Mouse (Mus musculus): ENCODE data around the gene Ttyh3. TPM values are rescaled to one million over a fixed set of nuclear protein-coding genes. Genes with fewer than 3 reads are reported as not detected.

Ttyh3 gene
- polyA plus RNA-seq, 1 experiment: 72.5 TPM

DNA sequence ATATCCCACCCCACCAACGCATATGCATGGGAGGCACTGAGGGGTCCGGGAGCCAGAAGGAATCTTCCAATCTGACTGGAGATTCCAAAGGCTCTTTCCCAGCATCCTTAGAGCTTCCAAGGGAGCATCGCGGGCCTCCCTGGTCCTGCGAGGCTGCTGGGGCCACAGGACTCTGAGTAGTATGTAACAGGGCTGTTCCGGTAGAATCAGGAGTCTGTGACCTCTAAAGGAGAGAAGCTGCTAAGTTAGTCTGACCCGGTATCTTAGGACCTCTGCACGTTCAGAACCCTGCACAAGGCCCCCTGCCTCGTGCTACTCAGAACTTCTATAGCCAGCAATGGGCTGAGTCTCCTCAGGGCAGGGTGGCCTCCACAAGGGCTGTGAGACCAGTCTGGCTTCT, 69.6 kb downstream of the Ttyh3 start:
- 75% methylated on average over 9 of the region's 9 CpGs for WGBS
- Histone ChIP-seq H3K4me1 (ENCODE audit: control insufficient read depth, insufficient read depth, insufficient read length, low read length) (peaks cover 4% of the 10 kb centered on the region; the same call in 1 of the 2 replicates), H3K27ac (ENCODE audit: insufficient read depth, low read depth, low read length) (no peak overlapping the region), H3K4me3 (ENCODE audit: low read depth, low read length) (no peak overlapping the region), H3K36me3 (ENCODE audit: control insufficient read depth, insufficient read depth, low read length) (no peaks in the 10 kb centered on the region), H3K27me3 (ENCODE audit: control insufficient read depth, insufficient read depth, low read length) (no peaks in the 10 kb centered on the region)
- TF ChIP-seq POLR2A (IDR thresholded peaks at IDR 0.05; ENCODE audit: low read depth, low read length): no peak

DNA sequence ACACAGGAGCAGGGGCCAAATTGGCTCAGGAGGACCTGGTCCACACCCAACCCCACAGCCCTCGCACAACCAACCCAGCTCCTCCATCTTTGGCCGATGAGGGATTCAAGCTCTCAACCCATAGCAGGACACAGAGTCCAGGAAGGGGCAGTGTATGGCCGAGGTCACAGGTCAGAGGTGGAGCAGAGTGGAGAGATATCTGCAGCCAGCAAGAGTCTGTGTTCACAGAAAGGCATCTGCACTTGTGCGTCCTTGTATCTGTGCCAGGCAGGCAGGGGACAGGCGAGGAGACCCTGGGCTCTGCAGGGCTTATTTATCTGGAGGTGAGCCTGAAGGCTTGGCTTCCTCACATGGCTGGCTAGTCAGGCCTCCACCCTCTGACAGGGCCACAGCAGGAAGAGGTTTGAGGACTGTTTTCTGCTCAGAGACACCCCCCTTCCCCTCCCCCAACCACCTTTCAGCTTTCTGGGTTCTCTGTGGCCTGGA, 73.4 kb downstream of the Ttyh3 start:
- Histone ChIP-seq H3K4me3 (ENCODE audit: low read depth, low read length) (no peak overlapping the region), H3K36me3 (ENCODE audit: control insufficient read depth, insufficient read depth, low read length) (no peaks in the 10 kb centered on the region), H3K27ac (ENCODE audit: insufficient read depth, low read depth, low read length) (no peak overlapping the region), H3K4me1 (ENCODE audit: control insufficient read depth, insufficient read depth, insufficient read length, low read length) (peaks cover 4% of the 10 kb centered on the region; the same call in 1 of the 2 replicates), H3K27me3 (ENCODE audit: control insufficient read depth, insufficient read depth, low read length) (no peaks in the 10 kb centered on the region)
- 57% methylated on average over 5 of the region's 5 CpGs for WGBS
- TF ChIP-seq POLR2A (IDR thresholded peaks at IDR 0.05; ENCODE audit: low read depth, low read length): no peak
- TF ChIP-seq CTCF (IDR thresholded peaks at IDR 0.05; ENCODE audit: extremely low read depth, insufficient read length, insufficient replicate concordance, low read depth, low read length): no peak

DNA sequence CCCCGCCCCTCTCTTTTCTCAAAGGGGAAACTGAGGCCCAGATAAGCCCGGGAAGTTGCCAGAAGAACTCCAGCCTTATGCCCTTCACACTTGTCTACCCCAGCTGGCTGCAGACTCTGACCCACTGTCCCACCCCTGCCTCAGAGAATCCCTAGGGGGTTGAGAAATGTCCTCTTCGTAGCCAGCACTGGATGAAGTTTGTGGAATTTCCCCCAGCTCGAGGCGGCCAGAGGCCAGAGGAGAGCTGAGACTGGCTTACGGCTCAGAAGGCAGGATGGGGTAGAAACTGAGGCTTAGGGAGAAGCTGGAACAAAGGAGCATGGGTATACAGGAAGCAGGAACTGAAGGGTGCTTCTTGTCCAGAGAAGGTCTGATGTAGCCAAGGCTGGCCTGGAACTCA, 76.2 kb downstream of the Ttyh3 start:
- WGBS: 76% methylated on average over 6 of the region's 6 CpGs
- H3K4me1 ChIP-seq (ENCODE audit: control insufficient read depth, insufficient read depth, insufficient read length, low read length): peaks cover 4% of the 10 kb centered on the region; the same call in 1 of the 2 replicates
- TF ChIP-seq CTCF (IDR thresholded peaks at IDR 0.05; ENCODE audit: extremely low read depth, insufficient read length, insufficient replicate concordance, low read depth, low read length) (no peak), POLR2A (IDR thresholded peaks at IDR 0.05; ENCODE audit: low read depth, low read length) (no peak)
- H3K4me3 ChIP-seq (ENCODE audit: low read depth, low read length): no peak overlapping the region
- no peak overlapping the region for H3K27ac ChIP-seq (ENCODE audit: insufficient read depth, low read depth, low read length)
- no peaks in the 10 kb centered on the region for H3K36me3 ChIP-seq (ENCODE audit: control insufficient read depth, insufficient read depth, low read length)
- H3K27me3 ChIP-seq (ENCODE audit: control insufficient read depth, insufficient read depth, low read length): no peaks in the 10 kb centered on the region

DNA sequence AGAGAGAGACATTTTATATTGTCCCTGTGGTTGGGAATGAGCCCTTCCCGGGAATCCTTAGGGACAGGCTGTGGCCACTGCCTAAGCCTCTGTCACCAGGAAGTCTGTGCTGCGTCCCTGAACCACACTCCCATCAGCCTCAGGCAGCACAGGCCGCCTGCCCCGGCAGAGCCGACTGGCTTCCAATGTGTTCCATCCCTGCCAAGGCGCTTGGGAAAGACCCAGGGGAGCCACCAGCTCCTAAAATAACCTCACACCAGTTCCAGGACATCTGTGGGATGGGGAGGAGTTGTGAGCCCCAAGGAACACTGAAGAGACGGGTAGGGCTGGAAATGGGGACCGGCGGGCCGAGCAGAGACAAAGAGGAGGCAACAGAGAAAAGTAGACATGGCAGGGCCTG, 77.2 kb downstream of the Ttyh3 start:
- no peaks in the 10 kb centered on the region for H3K36me3 ChIP-seq (ENCODE audit: control insufficient read depth, insufficient read depth, low read length)
- peaks cover 10% of the 10 kb centered on the region for H3K4me1 ChIP-seq (ENCODE audit: control insufficient read depth, insufficient read depth, insufficient read length, low read length)
- H3K27me3 ChIP-seq (ENCODE audit: control insufficient read depth, insufficient read depth, low read length): no peaks in the 10 kb centered on the region
- H3K4me3 ChIP-seq (ENCODE audit: low read depth, low read length): no peak overlapping the region
- H3K27ac ChIP-seq (ENCODE audit: insufficient read depth, low read depth, low read length): no peak overlapping the region
- whole genome bisulfite sequencing: 64% methylated on average over 10 of the region's 10 CpGs
- TF ChIP-seq POLR2A (IDR thresholded peaks at IDR 0.05; ENCODE audit: low read depth, low read length) (no peak), CTCF (IDR thresholded peaks at IDR 0.05; ENCODE audit: extremely low read depth, insufficient read length, insufficient replicate concordance, low read depth, low read length) (no peak)

DNA sequence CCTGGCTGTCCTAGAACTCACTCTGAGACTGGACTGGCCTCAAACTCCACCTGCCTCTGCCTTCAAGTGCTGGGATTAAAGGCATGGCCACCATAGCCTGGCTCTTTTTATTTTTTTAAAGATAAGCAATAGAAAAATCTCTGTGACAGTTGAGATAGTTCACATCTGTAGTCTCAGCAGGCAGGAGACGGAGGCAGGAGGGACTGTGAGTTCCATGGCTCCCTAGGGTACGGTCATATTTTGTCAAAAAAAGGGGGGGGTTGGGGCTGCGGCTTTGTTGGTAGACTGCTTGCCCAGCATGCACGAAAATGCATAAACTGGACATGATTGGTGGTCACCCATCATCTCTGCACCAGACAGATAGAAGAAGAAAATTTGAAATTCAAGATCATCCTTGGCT, 77.6 kb downstream of the Ttyh3 start:
- Histone ChIP-seq H3K4me3 (ENCODE audit: low read depth, low read length) (no peak overlapping the region), H3K4me1 (ENCODE audit: control insufficient read depth, insufficient read depth, insufficient read length, low read length) (peaks cover 10% of the 10 kb centered on the region), H3K27me3 (ENCODE audit: control insufficient read depth, insufficient read depth, low read length) (no peaks in the 10 kb centered on the region), H3K27ac (ENCODE audit: insufficient read depth, low read depth, low read length) (no peak overlapping the region), H3K36me3 (ENCODE audit: control insufficient read depth, insufficient read depth, low read length) (no peaks in the 10 kb centered on the region)
- 86% methylated on average over 4 of the region's 4 CpGs for WGBS
- no peak for TF ChIP-seq POLR2A (IDR thresholded peaks at IDR 0.05; ENCODE audit: low read depth, low read length)
- TF ChIP-seq CTCF (IDR thresholded peaks at IDR 0.05; ENCODE audit: extremely low read depth, insufficient read length, insufficient replicate concordance, low read depth, low read length): no peak

Other genes with a start within 250 kb of the Ttyh3 start
- 40.9 and 68.3 TPM in 2 replicates for gene Eif3b, start 229.7 kb downstream of the Ttyh3 start, polyA plus RNA-seq (2012; rRNA removed)
- 0.04 TPM in 1 of 2 replicates, not detected in the other for gene Gm4869, start 203.4 kb downstream of the Ttyh3 start, polyA plus RNA-seq (2012; rRNA removed)
- gene Chst12, start 143.5 kb downstream of the Ttyh3 start, polyA plus RNA-seq (2012; rRNA removed): 10.5 and 10.6 TPM in 2 replicates
- not detected in 2 replicates for gene Grifin, start 84.0 kb downstream of the Ttyh3 start, polyA plus RNA-seq (2012; rRNA removed)
- gene Lfng, start 41.7 kb downstream of the Ttyh3 start, polyA plus RNA-seq (2012; rRNA removed): 25.6 and 29.9 TPM in 2 replicates
- 3.4 and 6.9 TPM in 2 replicates for gene Iqce, start 53.3 kb upstream of the Ttyh3 start, polyA plus RNA-seq (2012; rRNA removed)
- gene Brat1, start 56.0 kb upstream of the Ttyh3 start, polyA plus RNA-seq (2012; rRNA removed): 8.8 and 17.8 TPM in 2 replicates
- 2.0 and 3.8 TPM in 2 replicates for gene Amz1, start 75.1 kb upstream of the Ttyh3 start, polyA plus RNA-seq (2012; rRNA removed)
- 27.8 and 34.8 TPM in 2 replicates for gene Gna12, start 181.4 kb upstream of the Ttyh3 start, polyA plus RNA-seq (2012; rRNA removed)

All from small intestine, adult 2 months (tissue).